Mouse (Mus musculus): ENCODE measurements around the gene Fbxw5. TPM values are rescaled to one million over a fixed set of nuclear protein-coding genes. Genes with fewer than 3 reads are reported as not detected.

Fbxw5 gene
- polyA plus RNA-seq, 1 experiment from 2014 or later, result 119 TPM

GRCm38 (mm10) chr2:25484901-25485647 lies 15.5 kb upstream of the Fbxw5 start:
- no peak overlapping the region for H3K4me3 ChIP-seq
- no peaks in the 10 kb centered on the region for H3K36me3 ChIP-seq
- ATAC-seq (ENCODE audit: low FRiP score), result no peak
- no peaks in the 10 kb centered on the region for H3K4me1 ChIP-seq (replicated peaks)
- no peak overlapping the region for H3K27ac ChIP-seq
- no peak overlapping the region for H3K4me2 ChIP-seq
- H3K27me3 ChIP-seq, result 0 out of 2 replicates have a peak, but pooled peaks cover 18% of the 10 kb centered on the region
- no peaks in the 10 kb centered on the region for H3K9me3 ChIP-seq
- H3K9ac ChIP-seq, result no peak overlapping the region
- 81% methylated on average over 11 of the region's 11 CpGs for WGBS

GRCm38 (mm10) chr2:25487965-25488670 lies 12.4 kb upstream of the Fbxw5 start:
- H3K4me1 ChIP-seq (replicated peaks), result no peaks in the 10 kb centered on the region
- ATAC-seq (ENCODE audit: low FRiP score), result no peak
- no peaks in the 10 kb centered on the region for H3K9me3 ChIP-seq
- H3K4me3 ChIP-seq, result no peak overlapping the region
- no peak overlapping the region for H3K9ac ChIP-seq
- 0 out of 2 replicates have a peak, but pooled peaks cover 17% of the 10 kb centered on the region for H3K27me3 ChIP-seq
- 73% methylated on average over 6 of the region's 6 CpGs for WGBS
- H3K36me3 ChIP-seq, result no peaks in the 10 kb centered on the region
- H3K27ac ChIP-seq, result no peak overlapping the region
- no peak overlapping the region for H3K4me2 ChIP-seq

DNA sequence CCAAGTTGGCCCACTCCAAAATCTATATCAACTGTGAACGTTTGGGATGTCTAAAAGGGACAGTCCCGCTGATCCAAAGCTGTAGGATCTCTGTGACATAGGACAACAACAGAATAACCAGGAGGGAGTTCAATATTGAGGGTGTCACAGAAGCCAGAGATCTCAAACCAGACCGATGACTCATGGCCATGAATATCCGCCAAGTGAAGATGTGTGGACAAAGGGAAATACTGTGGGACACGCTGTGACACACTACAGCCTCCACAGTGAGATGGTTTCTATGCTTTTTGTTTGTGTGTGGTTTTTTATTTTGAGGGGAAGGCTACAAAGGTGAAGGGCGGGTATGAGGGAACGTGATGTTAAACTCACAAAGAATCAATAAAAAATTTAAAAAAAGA lies 11.9 kb upstream of the Fbxw5 start:
- H3K4me3 ChIP-seq, result no peak overlapping the region
- no peak overlapping the region for H3K4me2 ChIP-seq
- no peak overlapping the region for H3K9ac ChIP-seq
- no peak for ATAC-seq (ENCODE audit: low FRiP score)
- no peaks in the 10 kb centered on the region for H3K4me1 ChIP-seq (replicated peaks)
- 0 out of 2 replicates have a peak, but pooled peaks cover 17% of the 10 kb centered on the region for H3K27me3 ChIP-seq
- no peaks in the 10 kb centered on the region for H3K9me3 ChIP-seq
- no peaks in the 10 kb centered on the region for H3K36me3 ChIP-seq
- WGBS, result 80% methylated on average over 7 of the region's 7 CpGs
- no peak overlapping the region for H3K27ac ChIP-seq

DNA sequence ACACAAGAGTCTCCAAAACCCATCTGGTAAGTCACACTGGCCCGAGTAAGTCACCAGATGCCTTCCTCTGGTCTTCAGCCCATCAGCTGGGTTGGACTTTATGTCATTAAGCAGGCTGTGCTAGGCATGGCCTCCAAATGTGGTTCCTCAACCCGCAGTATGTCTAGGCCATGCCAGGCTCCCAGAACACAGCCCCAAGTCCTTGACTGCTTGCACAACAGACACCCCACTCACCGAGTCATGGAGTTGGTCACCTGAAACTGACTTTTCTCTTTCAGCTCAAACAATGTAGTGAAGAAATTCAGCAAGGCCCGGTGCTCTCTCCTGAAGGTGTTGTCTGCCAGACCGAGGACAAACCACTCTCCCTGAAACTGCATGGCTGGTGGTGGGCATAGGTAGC lies 7.6 kb upstream of the Fbxw5 start:
- H3K9me3 ChIP-seq, result no peaks in the 10 kb centered on the region
- WGBS, result 94% methylated on average over 5 of the region's 5 CpGs

GRCm38 (mm10) chr2:25493476-25493961 lies 7.0 kb upstream of the Fbxw5 start, which contains the start of gene Lcn12:
Lcn12 (minus strand) TSS chr2:25493911.
- Histone ChIP-seq H3K4me1 (replicated peaks) (no peaks in the 10 kb centered on the region), H3K36me3 (no peaks in the 10 kb centered on the region), H3K4me3 (no peak within 1 kb of the TSS), H3K9me3 (no peaks in the 10 kb centered on the region), H3K27me3 (0 out of 2 replicates have a peak, but pooled peaks cover 6% of the 10 kb centered on the region), H3K4me2 (no peak within 1 kb of the TSS), H3K9ac (no peak within 1 kb of the TSS), H3K27ac (no peak within 1 kb of the TSS)
- ATAC-seq (ENCODE audit: low FRiP score), result no peak
- 88% methylated on average over 5 of the region's 5 CpGs for WGBS

More for the DNA sequence above, 7.6 kb upstream of the Fbxw5 start:
- no peak overlapping the region for H3K4me3 ChIP-seq
- H3K4me1 ChIP-seq (replicated peaks), result no peaks in the 10 kb centered on the region
- 0 out of 2 replicates have a peak, but pooled peaks cover 9% of the 10 kb centered on the region for H3K27me3 ChIP-seq
- H3K27ac ChIP-seq, result no peak overlapping the region
- H3K36me3 ChIP-seq, result no peaks in the 10 kb centered on the region
- H3K9ac ChIP-seq, result no peak overlapping the region
- no peak for ATAC-seq (ENCODE audit: low FRiP score)
- no peak overlapping the region for H3K4me2 ChIP-seq

- no peaks in the 10 kb centered on the region for H3K36me3 ChIP-seq
- no peaks in the 10 kb centered on the region for H3K27me3 ChIP-seq
- H3K27ac ChIP-seq, result no peak overlapping the region
- no peak overlapping the region for H3K4me2 ChIP-seq
- H3K9me3 ChIP-seq, result no peaks in the 10 kb centered on the region
- peaks cover 8% of the 10 kb centered on the region for H3K4me1 ChIP-seq (replicated peaks)
- H3K4me3 ChIP-seq, result no peak overlapping the region
- ATAC-seq (ENCODE audit: low FRiP score), result no peak
- H3K9ac ChIP-seq, result no peak overlapping the region
- 44% methylated on average over 4 of the region's 4 CpGs for WGBS
These were observed 4.1 kb upstream of the Fbxw5 start for GRCm38 (mm10) chr2:25496462-25496861.

GRCm38 (mm10) chr2:25497846-25498575 lies 2.5 kb upstream of the Fbxw5 start:
- peak overlapping the region; percentile 58 for H3K27ac ChIP-seq

GRCm38 (mm10) chr2:25498622-25499478 lies 1.7 kb upstream of the Fbxw5 start:
- H3K9ac ChIP-seq, result no peak overlapping the region
- no peak overlapping the region for H3K4me3 ChIP-seq

More at GRCm38 (mm10) chr2:25497846-25498575, 2.5 kb upstream of the Fbxw5 start:
- H3K4me2 ChIP-seq, result no peak overlapping the region
- no peak overlapping the region for H3K4me3 ChIP-seq
- no peaks in the 10 kb centered on the region for H3K27me3 ChIP-seq
- H3K4me1 ChIP-seq (replicated peaks), result peaks cover 19% of the 10 kb centered on the region
- no peak for ATAC-seq (ENCODE audit: low FRiP score)
- no peaks in the 10 kb centered on the region for H3K9me3 ChIP-seq
- H3K9ac ChIP-seq, result no peak overlapping the region
- H3K36me3 ChIP-seq, result peaks cover 7% of the 10 kb centered on the region
- WGBS, result 52% methylated on average over 6 of the region's 6 CpGs

GRCm38 (mm10) chr2:25500071-25500575 lies 427 bp upstream of the Fbxw5 start:
- peak overlapping the region; percentile 100 for H3K4me2 ChIP-seq
- ATAC-seq (ENCODE audit: low FRiP score), result peak; percentile 53
- 70% methylated on average over 6 of the region's 6 CpGs for WGBS
- peaks cover 19% of the 10 kb centered on the region for H3K4me1 ChIP-seq (replicated peaks)
- peak overlapping the region; percentile 73 for H3K27ac ChIP-seq
- H3K27me3 ChIP-seq, result no peaks in the 10 kb centered on the region
- peak overlapping the region; percentile 90 for H3K4me3 ChIP-seq
- peak overlapping the region; percentile 66; the same call in 1 of the 2 replicates for H3K9ac ChIP-seq
- H3K9me3 ChIP-seq, result no peaks in the 10 kb centered on the region
- peaks cover 28% of the 10 kb centered on the region for H3K36me3 ChIP-seq

More at GRCm38 (mm10) chr2:25498622-25499478, 1.7 kb upstream of the Fbxw5 start:
- Histone ChIP-seq H3K27me3 (no peaks in the 10 kb centered on the region), H3K4me2 (no peak overlapping the region), H3K4me1 (replicated peaks) (peaks cover 19% of the 10 kb centered on the region), H3K36me3 (peaks cover 15% of the 10 kb centered on the region), H3K9me3 (no peaks in the 10 kb centered on the region), H3K27ac (no peak overlapping the region)
- no peak for ATAC-seq (ENCODE audit: low FRiP score)
- WGBS, result 74% methylated on average over 15 of the region's 15 CpGs

- Histone ChIP-seq H3K4me3 (peak within 1 kb of the TSS; percentile 90), H3K36me3 (peaks cover 45% of the 10 kb centered on the region), H3K9me3 (no peaks in the 10 kb centered on the region), H3K4me1 (replicated peaks) (peaks cover 19% of the 10 kb centered on the region), H3K4me2 (peak within 1 kb of the TSS; percentile 100), H3K27me3 (no peaks in the 10 kb centered on the region), H3K27ac (peak within 1 kb of the TSS; percentile 89), H3K9ac (peak within 1 kb of the TSS; percentile 98)
- WGBS, result 75% methylated on average over 20 of the region's 20 CpGs
- peak; percentile 2; the same call in 1 of the 2 replicates for ATAC-seq (ENCODE audit: low FRiP score)
These were observed 1.3 kb downstream of the Fbxw5 start, which contains the start of gene C8g for GRCm38 (mm10) chr2:25501593-25502486. C8g (minus strand) TSS chr2:25501719.

All from hindbrain, embryonic 13.5 days (tissue).